Mouse (Mus musculus): ENCODE data around the gene Fndc8. TPM values are rescaled to one million over a fixed set of nuclear protein-coding genes. Genes with fewer than 3 reads are reported as not detected.

Fndc8 gene
- total and polyA plus RNA-seq, 2 experiments from 2014 or later, result 0.13 TPM; not detected in 1

DNA sequence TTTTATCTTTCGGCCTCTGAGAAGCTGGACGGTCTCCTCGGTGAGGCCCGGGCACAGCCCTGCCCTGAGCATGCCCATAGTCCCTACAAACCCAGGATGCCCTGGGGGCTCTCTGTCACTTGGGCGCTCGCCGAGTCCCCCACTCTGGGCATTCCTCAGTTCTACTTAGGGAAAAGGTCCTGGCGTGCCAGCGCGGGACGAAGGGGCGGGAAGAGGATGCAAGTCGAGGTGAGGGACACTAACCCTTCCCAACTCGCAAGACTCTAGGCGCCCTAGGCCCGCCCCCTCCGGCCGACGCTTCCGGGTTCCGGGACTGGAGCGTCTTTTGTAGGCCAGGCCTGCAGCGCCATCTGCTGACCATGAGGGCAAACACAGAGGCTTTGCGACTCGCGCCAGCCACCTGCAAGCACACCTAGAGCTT, 1.6 kb upstream of the Fndc8 start, which contains the start of gene Rad51d:
Gene Rad51d (minus strand): TSS at position 273 of the 421 bp plus-strand sequence.
- Histone ChIP-seq H3K4me1 (ENCODE audit: insufficient read depth, low read length) (peaks cover 6% of the 10 kb centered on the region; the same call in 1 of the 2 replicates), H3K4me2 (ENCODE audit: low read depth, low read length) (peak within 1 kb of the TSS; percentile 95), H3K27ac (peak within 1 kb of the TSS; percentile 45; the same call in 1 of the 2 replicates), H3K9ac (replicated peaks; ENCODE audit: low read length) (peak within 1 kb of the TSS; percentile 52), H3K36me3 (ENCODE audit: insufficient read depth, low read length) (no peaks in the 10 kb centered on the region), H3K9me3 (ENCODE audit: low read length) (no peaks in the 10 kb centered on the region), H3K4me3 (ENCODE audit: low read length) (peak within 1 kb of the TSS; percentile 50), H3K27me3 (ENCODE audit: insufficient read depth, low read length) (peaks cover 11% of the 10 kb centered on the region; the same call in 1 of the 2 replicates)
- 0% methylated on average over 26 of the region's 26 CpGs for WGBS
- TF ChIP-seq CTCF (IDR thresholded peaks at IDR 0.05; ENCODE audit: low read depth), result peak; percentile 97
- peak; percentile 96 for DNase-seq (ENCODE audit: low spot score)
- ATAC-seq, result peak; percentile 93

GRCm38 (mm10) chr11:82897478-82897877, 5.6 kb downstream of the Fndc8 start:
- no peak for TF ChIP-seq CTCF (IDR thresholded peaks at IDR 0.05; ENCODE audit: low read depth)
- no peaks in the 10 kb centered on the region for H3K27me3 ChIP-seq (ENCODE audit: insufficient read depth, low read length)
- ATAC-seq (no peak), DNase-seq (ENCODE audit: low spot score) (no peak)
- H3K9me3 ChIP-seq (ENCODE audit: low read length), result no peaks in the 10 kb centered on the region
- no peaks in the 10 kb centered on the region for H3K4me1 ChIP-seq (ENCODE audit: insufficient read depth, low read length)
- no peak overlapping the region for H3K4me3 ChIP-seq (ENCODE audit: low read length)
- peaks cover 32% of the 10 kb centered on the region for H3K36me3 ChIP-seq (ENCODE audit: insufficient read depth, low read length)
- H3K4me2 ChIP-seq (ENCODE audit: low read depth, low read length), result no peak overlapping the region
- no peak overlapping the region for H3K9ac ChIP-seq (replicated peaks; ENCODE audit: low read length)
- whole genome bisulfite sequencing, result 81% methylated on average over 10 of the region's 10 CpGs
- H3K27ac ChIP-seq, result no peak overlapping the region

DNA sequence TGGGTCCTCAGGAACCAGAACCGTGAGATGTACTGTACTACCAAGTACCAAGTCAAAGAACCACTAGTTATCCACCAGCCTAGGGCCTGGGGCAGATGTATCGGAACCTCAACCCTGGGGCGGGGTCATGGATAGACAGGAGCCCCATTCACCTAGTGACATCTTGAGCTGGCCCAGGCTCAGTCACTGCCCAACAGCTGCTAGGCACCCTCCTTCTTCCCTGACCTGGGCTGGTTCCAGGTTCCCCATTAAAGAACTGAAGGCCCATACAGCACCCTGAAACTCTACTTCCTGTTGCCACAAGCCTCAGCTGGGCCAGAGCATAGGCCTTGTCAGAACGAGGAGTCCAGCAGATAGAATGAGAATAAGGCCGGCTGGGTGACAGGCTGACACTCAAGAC, 7.8 kb downstream of the Fndc8 start:
- Histone ChIP-seq H3K9ac (replicated peaks; ENCODE audit: low read length) (no peak overlapping the region), H3K4me3 (ENCODE audit: low read length) (no peak overlapping the region), H3K4me2 (ENCODE audit: low read depth, low read length) (no peak overlapping the region), H3K36me3 (ENCODE audit: insufficient read depth, low read length) (peaks cover 50% of the 10 kb centered on the region), H3K9me3 (ENCODE audit: low read length) (no peaks in the 10 kb centered on the region), H3K27me3 (ENCODE audit: insufficient read depth, low read length) (no peaks in the 10 kb centered on the region), H3K4me1 (ENCODE audit: insufficient read depth, low read length) (no peaks in the 10 kb centered on the region), H3K27ac (no peak overlapping the region)
- ATAC-seq, result no peak
- TF ChIP-seq CTCF (IDR thresholded peaks at IDR 0.05; ENCODE audit: low read depth), result no peak
- DNase-seq (ENCODE audit: low spot score), result no peak
- 93% methylated on average over 5 of the region's 5 CpGs for WGBS

DNA sequence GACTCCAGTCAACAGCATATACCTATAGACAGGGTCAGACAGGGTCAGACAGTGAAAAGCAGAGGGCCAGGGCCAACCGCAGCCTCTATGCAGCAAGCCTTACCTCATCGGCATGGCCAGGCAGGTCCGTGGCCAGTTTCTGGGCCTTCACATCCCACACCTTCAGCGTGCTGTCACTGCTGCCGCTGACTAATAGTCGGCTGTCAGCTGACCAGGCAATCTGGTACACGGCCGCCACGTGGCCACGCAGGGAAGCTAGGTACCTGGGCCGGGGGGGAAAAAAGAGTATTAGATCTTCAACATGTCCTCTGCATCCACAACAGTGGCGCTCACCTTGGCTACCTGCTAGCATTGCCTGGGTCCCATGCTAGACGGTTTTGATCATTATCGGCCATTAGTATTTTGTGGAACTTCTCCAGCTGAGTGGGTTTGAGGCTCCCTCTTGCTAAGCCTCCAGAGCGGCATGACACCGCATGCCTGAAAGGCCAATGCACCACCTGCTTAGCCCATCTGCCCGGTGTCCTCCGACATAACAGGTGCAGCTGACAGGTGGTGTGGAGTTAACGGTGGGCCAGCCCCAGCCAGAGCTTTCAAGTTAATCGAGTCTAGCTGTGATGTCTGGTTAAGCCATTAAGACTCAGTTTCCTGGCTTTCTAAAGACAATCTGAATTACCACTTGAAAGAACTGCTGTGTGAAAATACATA, 9.8 kb downstream of the Fndc8 start:
- H3K27me3 ChIP-seq (ENCODE audit: insufficient read depth, low read length), result no peaks in the 10 kb centered on the region
- H3K4me2 ChIP-seq (ENCODE audit: low read depth, low read length), result no peak overlapping the region
- H3K4me1 ChIP-seq (ENCODE audit: insufficient read depth, low read length), result no peaks in the 10 kb centered on the region
- WGBS, result 81% methylated on average over 20 of the region's 20 CpGs
- H3K9ac ChIP-seq (replicated peaks; ENCODE audit: low read length), result no peak overlapping the region
- ATAC-seq (no peak), DNase-seq (ENCODE audit: low spot score) (peak; percentile 17)
- no peaks in the 10 kb centered on the region for H3K9me3 ChIP-seq (ENCODE audit: low read length)
- no peak overlapping the region for H3K27ac ChIP-seq
- no peak overlapping the region for H3K4me3 ChIP-seq (ENCODE audit: low read length)
- peaks cover 58% of the 10 kb centered on the region for H3K36me3 ChIP-seq (ENCODE audit: insufficient read depth, low read length)
- TF ChIP-seq CTCF (IDR thresholded peaks at IDR 0.05; ENCODE audit: low read depth), result no peak

DNA sequence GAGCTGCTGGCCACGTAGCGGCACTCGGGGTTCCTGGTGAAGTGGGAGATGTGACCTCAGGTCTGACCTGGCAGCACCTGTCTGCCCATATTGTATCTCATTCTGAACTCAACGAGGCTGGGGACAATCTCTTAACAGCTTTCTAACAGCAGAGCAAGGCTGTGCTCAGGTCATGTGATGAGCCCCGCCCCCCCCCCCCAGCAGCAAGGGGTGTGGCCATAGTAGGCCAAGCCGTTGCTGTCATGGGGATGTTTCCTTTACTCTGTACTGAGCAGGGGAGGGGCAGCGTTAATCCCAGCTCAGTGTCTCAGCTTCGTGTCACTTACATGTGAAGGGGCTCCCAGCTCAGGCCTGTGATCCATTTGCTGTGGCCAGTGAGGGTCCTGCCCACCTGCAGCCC, 13.0 kb downstream of the Fndc8 start:
- ATAC-seq (no peak), DNase-seq (ENCODE audit: low spot score) (no peak)
- no peaks in the 10 kb centered on the region for H3K27me3 ChIP-seq (ENCODE audit: insufficient read depth, low read length)
- H3K9ac ChIP-seq (replicated peaks; ENCODE audit: low read length), result no peak overlapping the region
- TF ChIP-seq CTCF (IDR thresholded peaks at IDR 0.05; ENCODE audit: low read depth), result no peak
- H3K4me1 ChIP-seq (ENCODE audit: insufficient read depth, low read length), result peaks cover 9% of the 10 kb centered on the region
- WGBS, result 76% methylated on average over 8 of the region's 8 CpGs
- H3K27ac ChIP-seq, result no peak overlapping the region
- H3K9me3 ChIP-seq (ENCODE audit: low read length), result no peaks in the 10 kb centered on the region
- no peak overlapping the region for H3K4me3 ChIP-seq (ENCODE audit: low read length)
- no peak overlapping the region for H3K4me2 ChIP-seq (ENCODE audit: low read depth, low read length)
- H3K36me3 ChIP-seq (ENCODE audit: insufficient read depth, low read length), result peaks cover 49% of the 10 kb centered on the region

DNA sequence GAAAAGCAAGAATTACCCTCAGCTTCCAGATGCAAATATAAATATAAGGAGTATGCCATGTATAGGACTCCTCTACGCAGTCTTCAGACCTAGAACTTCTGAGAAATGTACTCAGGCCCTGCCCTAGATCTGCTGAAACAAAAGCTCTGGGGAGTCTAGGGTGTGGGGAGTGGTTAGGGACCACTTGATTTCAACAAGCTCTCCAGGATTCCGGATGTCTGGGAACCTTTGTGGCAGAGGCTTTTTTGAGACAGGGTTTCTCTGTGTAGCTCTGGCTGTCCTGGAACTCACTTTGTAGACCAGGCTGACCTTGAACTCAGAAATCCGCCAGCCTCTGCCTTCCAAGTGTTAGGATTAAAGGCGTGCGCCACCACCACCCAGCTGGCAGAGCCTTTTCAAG, 13.9 kb downstream of the Fndc8 start:
- 92% methylated on average over 5 of the region's 5 CpGs for WGBS

More for the DNA sequence above, 13.9 kb downstream of the Fndc8 start:
- Histone ChIP-seq H3K27me3 (ENCODE audit: insufficient read depth, low read length) (no peaks in the 10 kb centered on the region), H3K4me3 (ENCODE audit: low read length) (no peak overlapping the region), H3K36me3 (ENCODE audit: insufficient read depth, low read length) (peaks cover 41% of the 10 kb centered on the region), H3K9me3 (ENCODE audit: low read length) (no peaks in the 10 kb centered on the region), H3K4me2 (ENCODE audit: low read depth, low read length) (no peak overlapping the region), H3K4me1 (ENCODE audit: insufficient read depth, low read length) (peaks cover 9% of the 10 kb centered on the region), H3K27ac (no peak overlapping the region), H3K9ac (replicated peaks; ENCODE audit: low read length) (no peak overlapping the region)
- no peak for DNase-seq (ENCODE audit: low spot score)
- ATAC-seq, result no peak
- TF ChIP-seq CTCF (IDR thresholded peaks at IDR 0.05; ENCODE audit: low read depth), result no peak
